Mouse (Mus musculus) left cerebral cortex, postnatal 4 days (tissue): ENCODE data around the gene Cog6. TPM values are rescaled to one million over a fixed set of nuclear protein-coding genes. Genes with fewer than 3 reads are reported as not detected.

Source experiments
- DNase-seq: peaks from one replicate; pipeline ENCODE4 v3.0.0-alpha.2; 2022
- intact Hi-C: fragments of 180-260 bp; cut with DNase I; formaldehyde crosslinking; loops from one replicate; pipeline ENCODE4 v1.15.1; 2025
- total RNA-seq, 2 experiments: library from RNA; stranded (reverse); gene quantifications; 2 replicates each; pipeline ENCODE4 v1.2.3; 2021

The Cog6 gene
- total RNA-seq, 2 experiments from 2014 or later: 35.9 to 37.7 TPM

DNA sequence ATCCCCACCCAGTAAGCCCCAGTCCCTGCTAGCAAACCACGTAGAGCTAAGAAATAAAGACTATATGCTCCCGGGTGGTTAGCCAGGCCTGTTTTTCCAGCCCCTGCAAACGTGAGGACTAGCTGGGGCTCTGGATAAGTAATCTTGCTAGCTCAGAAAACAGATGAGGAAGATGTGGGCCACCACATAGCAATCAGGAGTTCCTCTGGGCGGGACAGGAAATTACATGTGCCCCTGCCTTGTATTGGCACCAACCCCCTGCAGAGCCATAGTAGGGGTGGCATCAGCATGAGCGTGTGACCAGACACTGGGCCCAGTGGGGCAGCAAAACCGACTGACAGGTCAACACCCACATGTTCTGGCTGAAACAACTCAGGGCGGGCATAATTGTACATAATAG lies 44.1 kb downstream of the Cog6 start:
- intact Hi-C loops: no loop called here
- DNase-seq: no peak

GRCm38 (mm10) chr3:52967046-52967445 lies 50.0 kb downstream of the Cog6 start:
- no peak for DNase-seq
- intact Hi-C loops: no loop called here

DNA sequence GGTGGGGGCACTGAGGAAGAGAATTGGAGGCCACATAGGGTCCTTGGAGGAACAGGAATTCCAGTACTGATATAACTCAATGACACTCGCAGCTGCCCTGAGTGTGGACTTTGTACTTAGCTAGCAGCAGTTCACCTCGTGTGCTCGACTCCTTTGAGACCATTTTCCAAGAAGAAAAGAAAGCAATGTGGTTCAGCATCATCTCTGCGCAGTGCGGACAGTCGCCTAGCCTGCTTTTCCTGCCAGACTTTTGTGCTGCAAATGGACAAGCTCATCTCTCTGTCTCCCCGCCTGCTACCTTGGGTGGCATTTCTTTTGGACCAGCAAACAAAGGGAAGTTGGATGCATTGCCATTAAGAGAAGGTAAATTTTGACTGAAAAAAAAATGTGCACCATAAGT lies 52.8 kb downstream of the Cog6 start:
- DNase-seq: no peak
- intact Hi-C loops: loop anchor here (5.0 kb wide), 1 partner anchor 702 kb away; no protein-coding TSS in a partner anchor

- intact Hi-C loops: loop anchor here (5.0 kb wide), 1 partner anchor 701 kb away; no protein-coding TSS in a partner anchor
Observed at GRCm38 (mm10) chr3:52963441-52963840, 53.6 kb downstream of the Cog6 start.

GRCm38 (mm10) chr3:52962391-52962790 lies 54.6 kb downstream of the Cog6 start:
- DNase-seq: no peak
- intact Hi-C loops: loop anchor here (5.0 kb wide), 1 partner anchor 700 kb away; no protein-coding TSS in a partner anchor

More at GRCm38 (mm10) chr3:52963441-52963840, 53.6 kb downstream of the Cog6 start:
- no peak for DNase-seq

GRCm38 (mm10) chr3:52961661-52962060 lies 55.4 kb downstream of the Cog6 start:
- intact Hi-C loops: loop anchor here (5.0 kb wide), 1 partner anchor 699 kb away; no protein-coding TSS in a partner anchor
- no peak for DNase-seq

DNA sequence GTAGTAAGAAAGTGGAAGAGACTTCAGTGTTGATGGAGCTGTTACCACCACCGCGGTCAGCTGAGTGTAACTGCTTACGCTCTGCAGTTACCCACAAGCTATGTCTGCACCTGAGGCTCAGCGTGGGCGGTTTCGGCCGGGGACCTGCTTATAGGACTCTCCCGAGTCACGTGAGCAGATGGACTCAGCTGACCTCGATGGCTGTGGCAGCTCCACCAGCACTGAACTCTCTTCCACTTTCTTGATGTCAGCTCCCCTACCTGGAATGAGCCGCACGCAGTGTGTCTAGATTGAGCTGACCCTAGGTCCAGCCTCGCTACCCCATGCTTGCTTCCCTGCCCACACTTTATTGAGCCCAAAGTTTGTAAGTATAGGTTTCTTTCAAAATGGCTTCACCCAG lies 56.1 kb downstream of the Cog6 start:
- DNase-seq: no peak
- intact Hi-C loops: loop anchor here (5.0 kb wide), 1 partner anchor 699 kb away; no protein-coding TSS in a partner anchor

DNA sequence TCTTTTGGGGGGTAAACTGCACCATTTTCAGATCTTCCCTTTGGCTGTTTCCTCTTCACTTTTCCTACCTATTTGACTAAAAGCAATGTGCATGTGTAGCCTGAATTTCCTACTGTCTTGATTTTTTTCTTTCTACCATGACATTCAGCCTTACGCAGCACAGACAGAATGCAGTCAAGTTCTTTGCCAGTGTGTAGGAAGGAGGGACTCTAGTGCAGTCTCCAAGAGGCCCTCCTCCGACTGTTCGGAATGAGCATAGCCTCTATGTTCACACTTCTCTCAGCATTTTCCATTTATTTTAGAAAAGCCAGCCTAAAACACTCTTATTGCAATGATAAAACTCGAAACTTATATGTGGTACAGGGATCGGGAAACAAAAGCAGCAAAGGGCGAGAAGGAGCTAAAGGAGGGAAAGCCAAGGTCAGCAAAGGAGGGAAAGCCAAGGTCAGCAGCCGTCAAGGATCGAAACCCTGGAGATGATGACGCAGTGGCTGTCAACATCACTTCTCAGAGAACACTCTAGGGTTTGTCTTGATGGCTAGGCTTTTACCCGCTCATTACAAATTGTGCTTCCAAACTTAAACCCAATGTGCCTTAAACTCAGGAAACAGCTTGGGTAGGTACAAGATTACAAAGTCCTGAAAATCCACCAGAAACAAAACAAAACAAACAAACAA lies 58.5 kb downstream of the Cog6 start:
- intact Hi-C loops: no loop called here
- no peak for DNase-seq

- DNase-seq: no peak
- intact Hi-C loops: no loop called here
Observed at GRCm38 (mm10) chr3:52957861-52958260, 59.2 kb downstream of the Cog6 start.

DNA sequence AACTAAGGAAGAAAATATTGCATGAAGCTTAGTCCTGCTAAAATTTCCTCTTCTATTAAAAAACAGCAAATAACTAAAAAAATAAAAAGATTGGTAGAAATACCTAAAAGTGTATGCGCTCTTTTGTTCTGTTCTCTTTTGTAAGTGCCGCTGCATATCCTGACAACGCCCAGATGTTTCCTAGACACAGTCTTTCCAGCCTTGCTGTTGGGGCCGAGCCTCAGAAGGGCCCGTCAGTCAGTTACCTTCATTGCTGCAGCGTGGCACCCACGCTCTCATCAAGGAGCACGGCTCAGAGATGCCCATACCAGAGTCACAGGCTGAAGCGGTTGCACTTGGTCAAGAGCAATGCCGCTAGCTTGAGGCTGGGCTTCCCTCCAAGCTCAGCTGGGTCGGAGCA lies 60.8 kb downstream of the Cog6 start:
- DNase-seq: no peak
- intact Hi-C loops: no loop called here

DNA sequence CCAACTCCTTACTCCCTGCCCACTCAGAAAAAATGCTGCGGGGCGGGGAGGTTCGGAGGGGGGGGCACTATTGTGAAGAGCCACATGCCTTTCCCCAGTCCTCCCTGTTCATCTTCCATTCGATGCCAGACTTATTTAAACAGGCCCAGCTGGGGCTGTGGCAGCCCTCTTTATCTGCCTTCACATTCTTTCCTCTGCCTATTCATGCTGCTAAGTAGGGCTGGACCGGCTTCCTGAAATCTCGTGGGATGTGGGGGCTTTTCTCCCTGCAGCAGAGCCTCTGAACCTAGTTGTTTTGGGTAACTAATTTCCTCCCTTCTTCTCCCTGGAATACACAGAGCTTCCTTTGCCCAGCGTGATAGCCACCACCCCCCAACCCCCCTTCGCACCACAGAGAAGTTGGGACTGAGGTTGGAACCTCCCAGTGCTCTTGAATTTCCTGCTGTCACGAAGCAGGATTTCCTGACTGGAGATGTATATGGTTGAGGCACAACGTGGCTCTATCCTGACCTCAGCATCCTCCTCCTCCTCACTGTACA lies 61.5 kb downstream of the Cog6 start:
- intact Hi-C loops: no loop called here
- DNase-seq: no peak

DNA sequence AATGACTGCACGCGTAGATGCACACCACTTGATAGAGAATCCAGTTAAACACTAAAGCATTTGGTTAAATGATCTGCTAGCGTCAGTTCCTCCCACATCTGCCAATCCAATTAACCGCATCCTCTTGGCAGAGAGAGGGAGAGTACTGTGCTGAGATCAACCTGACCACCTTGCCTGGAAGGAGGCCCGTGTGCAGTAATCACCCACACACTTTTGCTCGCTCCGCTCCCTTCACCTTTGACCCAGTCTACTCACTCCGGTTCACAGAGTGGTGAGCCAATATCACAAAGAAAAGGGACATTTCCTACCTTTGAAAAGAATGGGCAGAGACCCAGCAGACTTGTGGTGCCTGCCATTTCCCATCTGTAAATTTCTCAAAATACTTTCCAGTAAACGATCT lies 62.4 kb downstream of the Cog6 start:
- intact Hi-C loops: no loop called here
- DNase-seq: no peak

DNA sequence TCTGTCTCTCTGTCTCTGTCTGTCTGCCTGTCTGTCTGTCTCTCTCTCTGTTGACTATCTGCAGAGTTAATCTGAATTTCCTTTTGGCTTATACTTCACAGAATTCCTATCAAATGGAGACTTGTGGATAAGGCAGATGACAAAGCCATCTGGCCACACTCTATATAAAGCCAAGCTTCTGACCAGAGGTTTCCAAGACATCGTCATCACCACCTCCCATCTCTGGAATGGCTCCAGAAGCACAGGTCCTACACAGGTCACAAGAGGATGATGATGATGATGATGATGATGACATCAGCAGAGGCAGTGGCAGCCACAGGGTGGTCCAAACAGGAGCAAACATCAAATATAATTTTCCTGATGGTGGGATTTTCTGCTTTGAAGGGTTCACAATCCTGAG lies 63.2 kb downstream of the Cog6 start:
- no peak for DNase-seq
- intact Hi-C loops: no loop called here

GRCm38 (mm10) chr3:52948824-52949223 lies 68.2 kb downstream of the Cog6 start:
- intact Hi-C loops: no loop called here

DNA sequence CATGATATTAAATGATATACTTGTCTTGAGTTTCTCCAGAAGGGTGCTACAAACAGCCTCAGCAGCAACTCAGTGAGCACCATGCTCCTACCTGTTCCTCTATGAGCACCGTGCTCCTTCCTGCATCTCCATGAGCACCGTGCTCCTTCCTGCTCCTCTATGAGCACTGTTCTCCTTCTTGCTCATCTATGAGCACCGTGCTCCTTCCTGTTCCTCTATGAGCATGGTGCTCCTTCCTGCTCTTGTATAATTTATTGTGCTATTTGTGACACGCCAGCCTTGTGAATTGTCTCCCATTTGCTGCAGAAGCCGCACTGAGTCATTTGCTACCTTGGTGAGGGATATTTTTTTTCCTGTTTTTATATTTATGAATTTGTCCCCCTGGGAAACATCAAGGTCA lies 69.6 kb downstream of the Cog6 start:
- DNase-seq: no peak
- intact Hi-C loops: no loop called here

More at GRCm38 (mm10) chr3:52948824-52949223, 68.2 kb downstream of the Cog6 start:
- no peak for DNase-seq

DNA sequence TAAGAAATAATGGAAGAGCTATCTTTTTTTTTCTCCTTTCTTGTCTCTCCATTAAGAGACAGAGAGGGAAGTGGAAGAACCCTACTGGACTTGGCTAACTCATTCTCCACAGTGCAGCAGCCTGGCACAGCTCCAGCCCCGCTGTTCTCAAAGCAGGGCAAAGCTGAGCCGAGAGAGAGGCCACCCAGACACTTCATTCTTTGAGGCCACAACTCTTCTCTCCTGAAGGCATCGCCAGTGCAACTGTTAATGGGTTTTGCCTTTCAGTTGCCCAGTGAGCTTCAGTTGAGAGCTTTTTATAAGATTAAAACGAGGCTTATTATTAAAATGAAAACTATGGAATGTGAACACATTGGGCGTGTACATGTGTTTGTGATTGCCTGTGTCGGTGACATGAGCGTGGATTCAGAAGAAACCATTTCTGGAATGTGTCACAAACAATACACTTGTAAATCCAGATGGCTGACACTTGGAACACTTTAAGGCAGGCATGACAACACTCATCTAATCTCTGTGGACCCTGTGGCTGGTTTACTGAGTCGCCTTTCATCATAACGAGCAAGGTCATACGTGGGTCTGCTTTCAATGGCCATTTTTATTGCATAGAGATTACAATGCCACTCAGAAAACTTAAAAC lies 76.1 kb downstream of the Cog6 start:
- peak; percentile 82 for DNase-seq

DNA sequence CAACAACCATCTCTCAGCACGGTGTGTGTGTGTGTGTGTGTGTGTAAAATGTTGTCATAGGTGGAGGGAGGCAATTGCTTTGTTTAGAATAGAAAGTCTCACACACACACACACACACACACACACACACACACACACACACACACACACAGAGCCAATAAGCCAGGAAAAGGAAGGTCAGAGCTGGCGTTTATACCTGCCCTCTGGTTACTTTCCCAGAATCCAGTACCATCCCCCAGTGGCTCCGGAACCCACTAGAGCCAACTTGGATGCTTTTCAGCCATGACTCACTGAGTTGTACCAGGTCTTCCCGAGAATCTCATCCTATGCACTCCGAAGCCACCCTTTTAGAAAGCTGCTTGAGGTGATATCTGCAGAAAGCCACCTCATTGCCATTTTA lies 78.6 kb downstream of the Cog6 start:
- DNase-seq: no peak
- intact Hi-C loops: no loop called here

More for the DNA sequence above, 76.1 kb downstream of the Cog6 start:
- intact Hi-C loops: no loop called here

DNA sequence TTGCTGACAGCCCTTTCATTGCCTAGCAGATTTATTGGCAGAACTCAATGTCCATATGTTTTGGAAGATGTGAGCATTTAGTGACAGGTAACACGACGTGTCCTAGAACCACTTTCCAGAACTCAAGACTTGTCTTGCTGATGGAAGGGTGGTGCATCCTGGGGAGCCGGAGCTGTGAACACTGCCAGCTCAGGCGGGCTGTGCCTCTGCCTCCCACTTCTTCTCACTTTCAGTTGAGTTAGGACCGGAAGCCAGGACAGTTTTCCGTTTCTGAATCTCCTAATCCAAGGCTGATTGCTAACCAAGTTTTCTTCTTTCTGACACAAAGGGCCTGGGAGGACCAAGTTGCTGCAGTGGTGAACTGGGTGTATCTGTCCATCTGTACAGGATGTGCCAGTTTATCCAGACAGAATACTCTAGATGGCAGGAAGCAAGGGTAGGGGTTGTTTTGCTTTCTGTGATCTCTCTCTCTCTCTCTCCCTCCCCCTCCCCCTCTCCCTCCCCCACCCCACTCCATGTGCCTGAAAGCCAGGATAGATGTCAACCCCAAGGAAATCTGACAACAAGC lies 79.2 kb downstream of the Cog6 start:
- no peak for DNase-seq
- intact Hi-C loops: no loop called here

- intact Hi-C loops: no loop called here
Observed at GRCm38 (mm10) chr3:52931956-52932355, 85.1 kb downstream of the Cog6 start.

More at GRCm38 (mm10) chr3:52931956-52932355, 85.1 kb downstream of the Cog6 start:
- DNase-seq: no peak
